Mouse (Mus musculus): ENCODE data around the gene Rgcc.

Gene Rgcc

DNA sequence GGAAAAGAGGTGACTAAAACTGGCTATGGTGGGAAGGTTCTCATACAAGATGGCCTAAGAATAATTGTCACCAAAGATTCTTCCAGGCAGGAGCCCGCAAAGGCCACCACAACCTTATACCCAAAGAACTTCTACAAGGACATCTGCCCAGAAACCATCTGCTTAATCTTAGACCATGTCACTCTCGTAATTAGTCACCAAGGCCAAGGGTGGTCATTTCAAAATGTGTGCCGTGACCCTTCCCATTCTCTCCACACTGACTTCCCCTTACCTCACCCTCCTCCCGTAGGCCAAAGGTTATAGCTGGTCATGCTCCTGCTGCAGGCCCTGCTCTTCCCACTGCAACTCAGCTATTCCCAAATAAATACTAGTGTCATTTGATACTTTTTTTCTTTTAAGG is 22.5 kb downstream of the Rgcc start:
- no peak for DNase-seq (ENCODE audit: low spot score)

DNA sequence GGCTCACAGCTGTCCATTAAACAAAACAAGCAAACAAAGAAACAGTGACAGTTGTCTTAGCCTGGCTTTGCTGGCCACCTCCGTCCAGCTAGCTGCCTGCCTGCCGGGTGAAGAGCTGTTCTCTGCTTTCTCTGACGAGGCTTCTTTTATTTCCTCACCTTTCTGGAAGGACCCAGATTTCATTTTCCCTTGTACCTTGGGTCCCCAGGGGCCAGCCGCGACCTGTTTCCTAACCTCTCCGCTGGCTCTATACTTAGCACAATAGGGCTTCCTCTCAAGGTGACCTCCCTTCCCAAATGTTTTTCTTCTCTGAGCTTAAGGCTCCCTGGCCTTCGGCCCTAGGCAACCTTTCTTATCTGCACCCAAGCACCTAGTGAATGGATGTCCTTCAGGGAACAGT is 23.5 kb downstream of the Rgcc start:
- no peak for DNase-seq (ENCODE audit: low spot score)

DNA sequence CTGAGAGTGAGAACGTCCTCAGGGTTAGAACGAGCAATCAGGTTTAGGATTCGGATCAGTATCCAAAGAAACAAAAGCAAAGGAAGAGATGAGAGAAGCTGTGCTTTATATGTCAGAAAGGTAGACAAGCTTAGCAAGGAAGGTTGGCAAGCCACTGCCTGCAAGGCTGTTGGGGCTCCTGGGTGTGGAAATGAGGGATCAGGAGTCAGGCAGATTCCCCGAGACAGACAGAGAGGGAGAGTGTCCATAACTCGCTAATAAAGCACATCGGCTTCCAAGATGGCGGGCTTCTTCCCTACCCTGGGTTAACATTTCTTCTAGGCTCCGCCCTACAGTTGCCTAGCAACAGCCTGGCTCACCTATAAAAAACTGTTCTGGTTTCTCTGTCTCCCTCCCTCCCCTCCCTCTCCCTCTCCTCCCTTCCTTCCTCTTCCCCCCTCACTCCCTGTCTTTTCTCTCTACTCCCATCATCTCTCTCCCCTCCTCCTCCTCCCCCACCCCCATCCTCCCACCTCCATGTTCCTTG is 25.5 kb downstream of the Rgcc start:
- peak; percentile 69 for DNase-seq (ENCODE audit: low spot score)

DNA sequence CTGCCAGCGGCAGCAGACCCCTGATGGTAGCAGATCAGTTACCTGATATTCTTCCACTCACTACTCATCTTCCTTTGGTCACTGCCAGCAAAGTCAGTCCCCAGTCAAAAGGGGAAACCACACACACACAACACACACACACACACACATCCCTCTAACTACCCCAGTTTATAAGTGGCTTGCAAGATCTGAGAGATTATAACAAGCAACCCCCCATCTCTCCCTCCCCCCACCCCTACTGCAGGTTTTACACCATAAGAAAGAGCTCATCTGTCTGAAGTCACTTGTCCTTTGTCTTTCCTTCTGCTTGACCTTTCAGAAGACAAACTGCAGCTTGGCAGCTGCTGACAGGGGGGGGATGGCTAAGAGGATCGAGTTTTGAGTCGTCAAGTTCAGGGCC is 26.0 kb downstream of the Rgcc start:
- no peak for DNase-seq (ENCODE audit: low spot score)

DNA sequence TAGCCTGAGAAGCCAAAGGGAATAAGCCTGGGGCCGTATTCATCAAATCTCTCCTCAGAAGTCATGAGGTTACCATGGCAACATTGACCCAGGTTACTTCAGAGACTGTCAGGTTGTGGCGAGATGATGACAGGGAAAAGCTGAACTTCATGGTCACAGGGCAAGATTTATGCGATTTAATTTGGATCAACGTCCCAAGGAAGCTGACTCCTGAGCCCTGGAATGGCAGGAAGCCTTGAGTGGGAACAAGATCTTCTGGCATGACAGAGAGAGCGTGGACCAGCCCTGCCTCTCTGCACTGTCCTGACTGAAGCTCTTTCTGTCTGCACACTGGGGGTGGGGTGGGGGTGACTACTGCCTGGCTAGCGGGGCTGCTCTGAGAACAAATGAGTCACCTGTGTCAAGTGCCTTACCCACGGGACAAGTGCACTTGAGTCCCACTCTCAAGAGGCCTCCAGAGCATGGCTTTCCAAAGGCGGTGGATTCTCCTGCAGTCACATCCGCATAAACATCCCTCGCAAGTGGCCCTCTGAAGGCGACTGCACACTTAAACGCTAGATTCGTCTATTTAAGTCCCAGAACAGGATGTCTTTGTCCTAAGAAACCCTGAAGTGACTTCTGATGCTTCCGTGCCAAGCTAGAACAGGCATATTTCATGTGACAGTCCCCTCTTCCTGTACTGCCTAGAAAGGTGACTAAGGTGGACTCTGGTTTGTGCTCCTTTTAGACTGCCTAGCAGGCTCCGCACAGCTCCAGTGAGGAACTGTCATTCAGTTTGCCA is 27.6 kb downstream of the Rgcc start:
- DNase-seq (ENCODE audit: low spot score), result no peak

DNA sequence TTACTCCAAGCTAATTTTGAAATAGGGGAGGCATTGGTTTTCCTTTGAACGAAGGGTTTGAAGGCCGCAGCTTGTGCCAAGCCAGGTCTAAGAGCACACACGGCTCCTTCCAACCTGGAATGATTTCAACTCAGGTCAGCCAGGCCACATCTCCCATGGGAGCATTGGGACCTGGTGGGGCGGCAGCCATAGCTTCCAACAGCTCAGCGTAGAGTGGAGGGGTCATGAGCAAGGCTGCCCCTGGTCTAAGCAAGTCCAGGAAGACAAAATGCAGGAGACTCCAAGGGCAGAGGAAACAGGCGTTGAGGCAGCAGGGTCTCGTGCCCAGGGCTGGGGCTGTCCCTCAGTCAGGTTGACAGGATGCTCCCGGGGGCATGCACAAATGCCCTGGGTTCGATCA is 28.5 kb downstream of the Rgcc start:
- DNase-seq (ENCODE audit: low spot score), result no peak

DNA sequence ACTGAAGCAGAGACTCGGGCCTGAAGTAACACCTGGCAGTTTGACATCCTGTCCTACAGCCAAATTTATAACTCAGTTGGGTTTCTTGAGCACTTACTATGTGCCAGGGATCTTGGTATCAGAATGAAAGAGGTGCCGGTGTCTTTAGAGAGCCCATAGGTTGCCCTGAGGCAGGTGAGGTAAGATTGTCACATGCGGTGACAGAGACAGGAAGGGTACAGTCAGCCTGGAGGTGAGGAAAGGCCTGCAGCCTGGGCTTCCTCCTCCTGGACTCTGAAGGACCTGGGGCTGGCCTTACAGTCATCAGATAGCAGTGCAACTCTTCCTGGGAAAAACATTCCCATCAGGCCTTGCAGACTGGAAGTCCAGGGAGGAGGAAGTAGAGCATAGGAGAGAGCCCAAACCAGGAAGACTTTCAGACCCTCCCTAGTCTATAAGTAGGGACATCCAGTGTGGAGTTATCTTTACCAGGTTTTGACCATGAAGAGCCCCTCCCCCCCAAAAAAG is 29.2 kb downstream of the Rgcc start:
- no peak for DNase-seq (ENCODE audit: low spot score)

DNA sequence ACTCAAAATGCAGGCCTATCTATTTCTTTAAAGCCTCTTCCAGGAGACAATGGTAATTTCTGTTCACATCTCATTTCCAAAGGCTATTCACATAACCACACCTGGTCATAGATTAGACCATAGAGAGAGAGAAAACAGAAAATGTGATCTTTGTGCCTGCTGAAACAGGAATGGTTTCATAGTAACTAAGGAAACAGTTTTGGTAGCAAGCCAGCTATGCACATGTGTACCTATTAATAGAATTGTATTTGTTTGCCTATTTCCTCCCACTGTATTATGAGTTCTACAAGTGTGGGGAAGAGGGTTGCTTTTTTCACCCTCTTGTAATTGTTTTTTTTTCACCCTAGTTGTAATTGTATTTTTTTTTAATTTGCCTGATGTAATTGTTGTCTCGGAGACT is 31.9 kb downstream of the Rgcc start:
- DNase-seq (ENCODE audit: low spot score), result no peak

DNA sequence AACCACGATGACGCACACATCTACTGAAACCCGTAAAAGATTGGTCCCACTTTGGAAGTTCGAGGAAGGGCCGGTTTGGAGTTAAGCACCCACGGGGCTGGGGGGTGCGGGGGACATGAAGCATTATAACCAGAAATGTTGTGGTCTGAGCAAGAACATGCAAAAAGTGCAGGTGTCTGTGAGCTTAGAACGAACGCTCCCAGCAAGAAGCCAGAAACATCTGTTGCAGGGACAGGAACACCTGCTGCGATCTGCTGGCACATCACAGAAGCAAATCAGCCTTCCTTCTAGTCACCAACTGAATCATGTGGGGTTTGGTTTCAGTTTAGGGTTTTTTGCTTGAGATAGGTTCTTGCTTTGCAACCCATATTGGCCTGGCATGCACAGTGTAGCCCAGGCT is 33.6 kb downstream of the Rgcc start:
- DNase-seq (ENCODE audit: low spot score), result no peak

DNA sequence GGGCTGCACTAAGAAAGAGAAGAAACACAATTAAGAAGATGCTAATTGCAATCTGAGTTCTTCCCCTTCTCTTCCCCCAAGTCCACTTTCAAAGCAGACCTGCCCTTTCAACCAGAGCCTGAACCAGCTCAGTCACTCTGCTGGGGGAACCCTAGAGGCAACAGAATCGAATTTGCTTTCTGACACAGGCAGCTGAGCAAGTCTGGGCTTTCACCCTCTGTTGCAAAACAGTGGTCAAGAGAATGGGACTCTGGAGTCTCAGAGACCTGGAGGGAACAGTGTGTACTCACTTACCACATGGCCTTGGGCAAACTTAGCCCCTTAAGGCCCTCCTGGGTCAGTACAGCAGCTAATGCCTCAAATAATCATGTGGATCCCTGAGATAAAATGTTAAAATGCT is 34.1 kb downstream of the Rgcc start:
- DNase-seq (ENCODE audit: low spot score), result no peak

DNA sequence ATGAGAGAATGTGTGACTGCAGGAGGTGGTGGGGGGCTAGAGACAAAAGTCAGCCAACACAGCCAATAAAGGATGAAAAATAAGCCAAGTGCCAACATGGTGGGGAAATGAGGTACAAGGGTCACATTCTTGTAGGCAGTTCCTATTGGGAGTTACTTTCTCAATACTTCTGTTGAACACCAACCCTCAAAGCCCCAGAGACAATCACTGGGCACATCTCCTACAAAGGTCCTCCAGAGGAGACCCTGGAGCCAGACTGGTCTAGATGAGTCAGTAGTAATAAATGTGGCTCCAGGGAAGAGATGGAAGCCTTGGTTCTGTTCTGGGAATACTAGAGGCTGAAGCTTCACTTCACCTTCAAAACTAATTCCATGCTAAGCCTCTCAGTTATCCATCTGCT is 35.0 kb downstream of the Rgcc start:
- DNase-seq (ENCODE audit: low spot score), result no peak

DNA sequence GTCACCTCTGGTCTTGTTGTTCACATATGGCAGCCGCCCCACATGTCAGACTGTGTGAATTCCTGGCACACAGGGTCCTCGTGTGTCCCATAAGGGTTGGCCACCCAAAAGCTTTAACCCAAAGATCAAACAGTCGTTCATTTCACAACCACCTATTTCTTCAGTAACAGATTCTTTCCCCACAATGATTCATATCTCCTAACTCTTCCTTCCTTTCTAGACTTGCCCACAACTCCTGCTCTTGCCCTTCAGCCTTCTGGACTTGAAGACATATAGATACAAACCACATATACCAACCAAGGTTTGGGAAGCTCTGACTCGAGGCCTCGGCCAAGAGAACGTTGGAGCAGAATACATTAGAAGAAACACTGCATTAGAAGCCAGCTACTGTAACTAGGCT is 35.7 kb downstream of the Rgcc start:
- no peak for DNase-seq (ENCODE audit: low spot score)

DNA sequence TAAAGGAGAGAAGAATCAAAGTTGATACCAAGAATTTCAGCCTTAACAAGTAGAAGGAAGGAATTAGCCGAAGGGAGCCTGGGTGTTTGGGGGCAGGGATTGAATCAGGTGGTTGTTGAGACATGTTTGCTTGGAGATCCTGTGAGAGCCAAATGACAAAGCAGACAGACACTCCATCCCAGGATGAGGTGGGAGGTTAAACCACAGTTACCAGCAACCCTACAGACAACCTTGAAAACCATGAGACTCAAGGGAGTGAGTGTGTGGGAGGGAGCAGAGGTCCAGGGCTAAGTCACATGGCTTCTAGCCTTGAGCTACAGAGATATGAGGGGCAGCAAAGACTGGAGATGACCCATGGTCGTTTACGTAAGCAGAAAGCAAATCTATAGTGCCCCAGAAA is 38.1 kb downstream of the Rgcc start:
- DNase-seq (ENCODE audit: low spot score), result peak; percentile 41

DNA sequence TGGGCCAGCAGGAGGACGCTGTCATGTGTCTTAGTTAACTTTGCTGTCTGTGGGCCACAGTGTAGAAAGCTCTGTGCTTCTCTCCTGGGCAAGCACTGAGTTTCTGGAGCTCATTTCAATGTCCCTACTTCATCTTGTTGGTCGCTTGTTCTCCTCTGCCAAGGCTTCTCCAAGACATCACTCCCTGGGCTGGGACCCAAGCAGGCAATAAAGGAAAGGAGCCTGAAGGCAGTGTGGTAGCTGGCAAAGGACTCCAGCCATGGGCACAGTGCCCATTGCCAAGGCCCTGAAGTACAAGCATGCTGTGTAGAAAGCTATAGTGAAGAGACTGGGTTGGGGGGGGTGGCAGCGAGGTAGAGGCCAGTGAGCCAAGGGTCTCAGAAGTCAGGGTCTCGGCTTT is 38.8 kb downstream of the Rgcc start:
- no peak for DNase-seq (ENCODE audit: low spot score)

DNA sequence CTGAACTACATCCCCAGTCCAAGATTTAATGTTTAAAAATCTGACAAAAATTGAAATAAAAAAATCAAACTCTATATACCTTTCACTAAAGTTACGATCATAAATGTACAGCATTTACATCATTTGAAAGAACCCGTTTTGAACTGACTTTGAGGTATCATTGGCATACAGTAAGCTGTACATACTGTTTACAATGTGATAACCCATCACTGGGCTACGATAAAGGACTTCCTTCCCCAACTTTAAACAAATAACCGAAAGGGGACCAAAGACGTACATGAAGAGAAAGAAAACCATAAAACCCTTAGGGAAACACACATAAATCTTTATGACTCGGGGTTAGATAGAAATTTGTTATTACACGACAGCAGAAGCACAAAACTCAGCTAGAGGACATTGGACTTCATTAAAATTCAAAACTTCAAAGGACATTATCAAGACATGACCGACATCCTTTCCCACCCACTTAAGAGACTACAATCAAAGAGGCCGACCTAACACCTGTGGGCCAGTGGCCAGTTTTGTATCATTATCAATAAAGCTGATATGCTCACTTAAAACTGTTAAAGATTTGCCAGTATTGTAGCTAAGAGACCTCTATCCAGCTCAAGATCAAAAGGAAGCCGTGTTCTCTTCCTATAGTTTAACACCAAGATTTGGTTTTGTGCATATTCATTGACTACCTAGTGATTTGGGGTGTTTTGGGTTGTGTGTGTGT is 42.2 kb downstream of the Rgcc start:
- DNase-seq (ENCODE audit: low spot score), result no peak

DNA sequence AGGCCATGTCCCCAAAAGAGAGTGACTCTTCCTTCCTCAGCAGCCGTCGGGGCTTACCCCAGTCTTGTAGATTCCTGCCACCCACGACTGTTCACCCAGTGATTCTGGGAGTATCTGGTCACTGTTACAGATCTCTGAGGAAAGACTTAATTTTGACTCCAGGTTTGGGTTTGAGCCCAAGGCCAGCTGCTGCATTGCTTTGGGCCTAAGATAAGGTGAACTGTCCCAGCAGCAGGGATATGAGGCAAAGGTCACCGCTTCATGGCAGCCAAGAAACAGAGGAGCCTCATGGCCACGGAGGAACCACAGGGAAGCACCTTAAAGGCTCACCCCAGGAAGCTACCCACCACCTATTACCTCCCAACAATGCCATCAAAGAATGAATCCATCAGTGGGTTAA is 44.8 kb downstream of the Rgcc start:
- no peak for DNase-seq (ENCODE audit: low spot score)

DNA sequence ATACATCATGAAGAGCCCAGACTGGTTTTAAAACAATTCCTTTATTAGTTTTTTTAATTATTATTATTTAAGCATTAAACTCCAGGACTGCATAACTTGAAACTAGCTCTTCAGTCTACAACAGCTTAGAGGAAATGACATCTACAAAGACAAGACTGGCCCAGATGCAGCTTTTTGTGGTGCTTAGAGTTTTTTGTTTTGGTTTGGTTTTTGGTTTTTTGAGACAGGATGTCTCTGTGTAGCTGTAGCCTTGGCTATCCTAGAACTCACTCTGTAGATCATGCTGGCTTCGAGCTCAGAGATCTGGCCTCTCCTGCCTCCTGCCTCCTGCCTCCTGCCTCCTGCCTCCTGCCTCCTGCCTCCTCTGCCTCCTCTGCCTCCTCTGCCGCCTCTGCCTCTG is 45.7 kb downstream of the Rgcc start:
- DNase-seq (ENCODE audit: low spot score), result no peak

DNA sequence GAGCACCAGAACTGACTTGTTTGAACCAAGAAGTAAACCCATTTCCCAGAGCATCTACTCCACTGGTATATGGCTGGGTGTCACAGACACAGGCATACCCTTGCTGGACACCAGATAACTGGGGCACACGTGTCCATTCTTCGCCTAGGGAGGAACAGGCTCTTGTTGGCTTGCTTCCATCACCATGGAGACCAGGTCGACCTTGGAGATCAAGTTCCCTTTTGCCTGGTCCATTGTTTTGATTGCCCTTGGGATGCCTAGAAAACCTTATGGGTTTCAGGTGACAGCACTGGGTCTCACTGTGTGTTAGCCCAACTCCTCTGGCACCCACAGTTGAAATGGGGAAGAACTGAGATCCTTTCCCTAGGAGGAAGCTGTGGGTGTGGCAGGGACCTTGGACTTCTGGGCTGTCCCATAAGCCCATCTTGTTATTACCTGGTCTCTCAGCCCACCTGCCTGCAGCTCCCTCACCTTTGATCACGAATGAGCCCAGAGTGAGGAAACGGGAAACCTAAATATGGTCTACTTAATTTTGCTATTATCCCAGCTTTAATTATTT is 49.6 kb downstream of the Rgcc start:
- no peak for DNase-seq (ENCODE audit: low spot score)

DNA sequence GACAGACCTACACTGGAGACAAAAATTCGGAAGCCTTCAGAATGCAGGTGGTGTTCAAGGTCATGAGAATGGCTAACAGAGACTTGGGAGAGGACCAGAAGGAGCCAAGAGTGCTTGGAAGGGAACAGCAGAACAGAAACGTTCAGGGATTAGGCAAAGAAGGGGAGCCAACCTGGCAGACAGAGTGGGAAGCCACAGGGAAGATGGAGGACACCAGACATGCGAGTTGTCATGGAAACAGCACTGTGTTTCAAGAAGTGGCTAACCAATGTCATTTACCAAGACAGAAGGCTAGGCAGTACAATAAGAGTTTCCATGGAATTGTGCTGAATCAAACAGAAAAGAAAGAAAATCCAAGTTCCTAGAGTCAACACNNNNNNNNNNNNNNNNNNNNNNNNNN is 56.9 kb downstream of the Rgcc start:
- DNase-seq (ENCODE audit: low spot score), result no peak

DNA sequence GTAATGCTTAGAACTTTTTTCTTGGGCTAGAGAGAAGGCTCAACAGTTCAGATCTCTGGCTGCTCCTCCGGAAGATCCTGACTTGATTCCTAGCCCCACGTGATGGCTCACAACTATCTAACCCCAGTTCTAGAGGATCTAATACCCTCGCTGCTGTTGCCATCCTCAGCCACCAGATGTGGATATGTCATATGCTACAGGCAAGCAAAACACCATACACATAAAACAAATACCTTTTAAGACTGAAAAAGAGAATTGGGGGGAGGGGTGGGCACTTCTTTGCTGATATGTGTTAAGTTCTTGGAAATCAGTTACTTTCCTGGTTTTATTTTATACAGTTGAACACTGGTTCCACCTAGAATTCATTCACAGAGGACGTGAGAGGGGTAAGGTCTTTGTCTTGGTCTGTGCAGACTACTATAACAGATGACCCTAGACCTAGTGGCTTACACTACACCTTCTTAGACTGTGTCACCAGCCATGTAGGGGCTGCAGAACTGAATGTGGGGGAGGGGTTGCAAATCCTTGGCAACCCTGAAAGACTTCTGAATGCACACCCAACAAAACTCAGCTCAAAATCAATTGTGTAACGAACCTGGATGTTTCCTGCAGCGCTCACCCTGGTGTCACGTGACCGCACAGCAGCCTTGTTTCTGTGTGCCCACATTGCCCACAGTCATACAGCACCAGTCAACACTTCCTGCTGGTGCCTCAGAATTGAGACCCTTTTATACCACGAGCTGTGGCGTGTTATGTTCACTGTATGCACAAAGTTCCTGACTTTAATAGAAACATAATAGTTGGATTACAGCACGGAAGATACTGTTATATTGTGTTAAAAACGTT is 58.2 kb downstream of the Rgcc start:
- DNase-seq (ENCODE audit: low spot score), result no peak

DNA sequence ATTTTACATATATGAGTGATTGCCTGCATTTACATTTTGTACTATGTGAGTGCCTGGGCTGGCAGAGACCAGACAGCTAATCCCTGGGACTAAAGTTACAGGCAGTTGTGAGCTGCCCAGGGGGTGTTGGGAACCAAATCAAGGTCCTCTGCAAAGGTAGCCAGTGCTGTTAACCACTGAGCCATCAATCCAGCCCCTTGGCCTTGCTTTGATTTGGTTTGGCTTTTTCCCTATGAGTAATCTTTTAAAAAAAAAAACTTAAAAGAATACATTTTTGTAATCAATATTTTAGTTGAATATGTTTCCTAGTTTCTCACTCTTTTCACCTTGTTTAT is 59.1 kb downstream of the Rgcc start:
- no peak for DNase-seq (ENCODE audit: low spot score)

DNA sequence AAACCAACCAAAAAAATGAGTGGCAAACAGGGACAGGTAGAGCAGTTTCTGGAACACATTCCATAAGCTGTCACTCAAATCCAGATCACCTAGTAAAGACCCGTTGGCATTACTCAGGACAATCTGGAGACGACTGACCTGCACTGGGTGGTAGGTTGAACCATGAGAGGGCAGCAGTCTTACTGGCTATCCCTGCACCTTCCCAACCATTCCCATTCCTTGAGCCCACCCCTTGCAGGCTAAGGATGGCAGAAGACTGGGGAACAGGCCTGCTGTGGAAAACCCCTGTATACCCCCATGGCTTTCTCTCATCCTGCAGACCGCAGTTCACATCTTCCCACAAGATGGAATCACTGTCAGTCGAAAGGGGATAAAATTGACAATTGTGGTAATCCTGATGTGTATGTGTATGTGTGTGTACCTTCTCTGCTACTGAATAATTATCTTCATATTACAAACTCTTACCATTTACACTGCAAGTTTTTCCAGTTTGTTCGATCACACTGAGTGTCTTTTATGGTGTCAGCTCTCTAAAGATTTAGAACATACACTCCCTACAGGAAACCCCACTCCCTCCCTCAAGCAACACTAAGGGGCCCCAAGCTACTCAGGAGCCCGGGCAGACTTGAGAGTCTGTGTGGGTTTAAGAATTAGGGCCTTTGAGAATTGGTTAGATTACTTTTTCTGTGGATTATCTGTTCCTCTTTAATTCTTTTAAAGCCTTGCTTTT is 59.6 kb downstream of the Rgcc start:
- DNase-seq (ENCODE audit: low spot score), result no peak
